Mouse (Mus musculus): ENCODE measurements at regions not wholly inside any gene's neighbourhood (a gene's known extent, or its start where the extent isn't known, plus 50 kb on each side); places are given as distances from the start of the nearest gene placed in this dataset.

GRCm38 (mm10) chr4:73542331-73542730 is 65.3 kb upstream of the Gm11238 start:
- no peak for DNase-seq (ENCODE audit: low read depth, low spot score)

GRCm38 (mm10) chr4:73531604-73532003 is 76.1 kb upstream of the Gm11238 start:
- DNase-seq (ENCODE audit: low read depth, low spot score), result peak; percentile 62

DNA sequence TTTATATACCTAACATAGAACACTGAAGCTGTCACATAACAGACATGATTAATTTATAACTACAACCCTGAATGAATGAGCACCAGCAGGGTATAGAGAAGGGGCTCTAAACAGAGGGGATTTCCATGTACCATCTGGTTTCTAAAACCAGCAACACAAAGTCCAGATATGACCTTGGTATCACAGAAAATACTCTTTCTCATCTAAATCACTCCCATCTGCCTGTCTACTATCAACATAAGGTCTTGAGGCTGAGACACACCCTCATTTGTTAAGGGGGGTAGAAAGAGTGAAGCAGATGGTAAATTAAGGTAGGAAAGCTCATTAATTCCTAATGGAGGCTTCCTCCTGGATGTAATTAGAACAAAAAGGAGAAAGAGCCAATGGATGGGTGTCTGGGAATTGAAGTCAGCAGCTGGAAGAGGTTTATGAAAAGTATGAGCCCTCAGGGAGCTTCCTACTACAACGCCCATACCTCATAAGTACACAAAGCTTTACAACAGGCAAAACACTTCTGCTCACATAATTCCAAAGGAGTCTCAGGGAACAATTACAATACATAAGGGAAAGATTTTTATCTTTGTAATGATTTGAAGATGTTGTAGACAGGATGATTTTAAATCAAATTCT is 83.0 kb upstream of the Gm11238 start:
- DNase-seq (ENCODE audit: low read depth, low spot score), result no peak

DNA sequence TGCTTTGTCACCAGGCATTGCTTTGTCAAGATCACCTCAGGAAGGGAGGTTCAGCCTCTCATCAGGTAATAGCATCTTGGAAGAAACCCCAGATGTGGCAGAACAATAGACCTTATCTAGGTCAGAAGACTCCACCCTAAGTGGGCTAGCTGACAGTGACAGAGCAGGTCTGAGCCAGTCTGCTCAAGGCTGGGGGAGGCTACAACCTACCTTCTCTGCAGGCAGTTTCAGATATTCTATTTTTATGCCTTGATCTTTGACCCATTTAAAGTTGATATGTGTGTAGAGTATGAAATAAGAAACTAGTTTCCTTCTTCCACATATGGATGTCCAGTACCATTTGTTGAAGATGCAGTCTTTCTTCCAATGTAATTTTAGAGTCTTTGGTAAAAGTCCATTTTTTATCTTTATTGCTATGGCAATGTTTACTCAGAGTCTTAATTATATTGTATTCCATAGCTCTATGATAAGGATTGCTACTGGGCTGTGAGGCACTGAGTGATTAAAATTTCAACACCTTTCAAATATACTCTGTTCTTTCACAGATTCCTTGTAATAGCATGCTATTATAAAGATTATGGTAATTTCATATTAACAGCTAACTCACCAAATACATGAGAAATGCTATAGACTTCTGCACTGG is 88.8 kb upstream of the Gm11238 start:
- peak; percentile 6 for DNase-seq (ENCODE audit: low read depth, low spot score)

DNA sequence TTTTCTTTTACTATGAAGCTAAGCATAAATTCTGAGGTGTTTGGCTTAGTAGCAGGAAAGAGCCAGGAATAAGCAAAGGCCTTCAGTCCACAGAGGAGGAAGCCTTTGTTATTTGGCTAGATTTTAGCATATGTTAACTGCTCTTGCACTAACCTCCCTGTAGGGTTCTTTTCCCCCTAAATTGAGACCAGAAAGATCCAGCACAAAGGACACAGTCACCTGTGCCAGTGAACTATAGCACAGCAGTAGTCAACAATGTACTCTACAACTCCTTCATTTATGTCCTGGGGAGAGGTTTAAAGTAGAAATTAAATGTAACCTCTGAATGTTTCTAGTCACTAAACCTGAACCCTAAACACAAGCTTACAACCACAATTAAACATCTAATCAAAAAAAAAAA is 90.1 kb upstream of the Gm11238 start:
- DNase-seq (ENCODE audit: low read depth, low spot score), result peak; percentile 63

DNA sequence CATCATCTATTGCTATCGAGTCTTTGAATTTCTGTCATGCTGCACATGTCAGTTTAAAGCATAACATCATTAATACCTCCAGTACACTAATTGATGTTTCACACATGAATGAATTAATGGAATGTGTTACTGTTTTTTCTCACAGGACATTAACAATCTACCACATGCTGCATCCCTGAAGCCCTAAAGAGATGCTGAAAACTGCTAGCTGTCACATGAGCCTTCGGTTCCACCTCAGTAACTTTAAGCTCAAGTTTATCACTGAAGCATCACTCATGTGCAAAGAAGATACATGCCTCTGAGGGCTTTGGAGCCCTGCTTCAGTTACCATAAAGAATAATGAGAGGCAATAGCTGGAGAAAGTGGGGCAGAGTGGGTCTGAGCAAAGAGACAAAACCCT is 91.0 kb upstream of the Gm11238 start:
- DNase-seq (ENCODE audit: low read depth, low spot score), result no peak

GRCm38 (mm10) chr4:73506860-73507259 is 100.8 kb upstream of the Gm11238 start:
- no peak for DNase-seq (ENCODE audit: low read depth, low spot score)

DNA sequence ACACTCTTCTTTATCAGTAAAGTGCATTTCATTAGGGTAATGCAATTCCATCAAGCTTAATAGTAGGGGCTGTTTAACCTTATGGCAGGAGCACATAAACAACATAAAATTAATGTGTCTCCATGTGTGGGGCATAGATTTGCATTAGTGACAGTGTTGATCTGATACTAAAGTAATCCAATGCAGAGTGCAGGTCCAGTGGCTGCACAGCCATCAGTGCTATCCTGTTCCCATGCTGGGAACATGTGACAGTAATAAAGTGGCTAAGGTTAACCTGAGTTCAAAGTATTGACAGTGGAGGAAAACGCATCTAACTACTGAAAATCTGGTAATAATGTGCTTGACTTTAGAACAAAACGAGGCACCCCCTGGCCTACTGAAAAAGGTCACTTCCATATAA is 84.3 kb upstream of the Gm11487 start:
- no peak for DNase-seq (ENCODE audit: low read depth, low spot score)

DNA sequence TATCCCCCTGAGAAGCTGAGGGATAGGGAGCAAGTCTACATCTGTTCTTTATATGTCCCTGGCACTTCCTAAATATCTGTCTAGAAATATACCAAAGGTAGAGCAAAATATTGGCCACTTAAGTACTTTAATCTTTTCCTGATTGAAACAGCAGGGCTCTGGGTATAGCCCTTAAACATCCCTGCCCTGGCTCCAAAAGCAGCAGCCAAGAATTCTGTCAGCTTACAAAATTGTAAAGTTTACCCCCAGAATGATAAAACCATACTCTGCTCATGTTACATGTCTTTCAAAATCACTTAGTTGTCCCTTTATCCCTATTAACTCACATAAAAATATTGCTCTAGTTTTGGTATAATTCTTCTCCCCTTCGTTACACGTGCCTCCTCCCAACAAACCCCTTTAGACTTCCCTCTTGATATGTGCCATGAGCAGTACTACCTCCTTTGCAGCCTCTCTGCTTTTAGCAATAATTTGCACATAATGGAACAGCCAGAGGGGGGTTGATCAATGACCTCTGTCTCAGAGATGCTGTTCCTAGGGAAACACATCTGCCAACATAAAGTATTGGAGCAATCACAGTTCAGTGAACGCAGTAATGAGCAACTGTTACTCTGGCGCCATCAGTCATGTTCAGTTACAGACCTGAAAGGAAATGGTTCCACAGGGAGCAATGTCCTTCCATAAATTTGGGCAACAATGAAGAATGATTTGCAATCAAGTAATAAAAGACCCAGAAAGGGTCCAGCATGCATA is 83.6 kb upstream of the Gm11487 start:
- DNase-seq (ENCODE audit: low read depth, low spot score), result no peak

- DNase-seq (ENCODE audit: low read depth, low spot score), result peak; percentile 9
Observed at GRCm38 (mm10) chr4:73467982-73468565, 63.2 kb upstream of the Gm11487 start.
